Mouse (Mus musculus) Muller cell, postnatal 12 days (primary cell): Measurements from ENCODE around the gene Chmp4b.

Source experiments
- DNase-seq: peaks from one replicate; pipeline ENCODE4 v3.0.0-alpha.2; 2015; ENCODE audit errors: inconsistent ontology term

The Chmp4b gene

DNA sequence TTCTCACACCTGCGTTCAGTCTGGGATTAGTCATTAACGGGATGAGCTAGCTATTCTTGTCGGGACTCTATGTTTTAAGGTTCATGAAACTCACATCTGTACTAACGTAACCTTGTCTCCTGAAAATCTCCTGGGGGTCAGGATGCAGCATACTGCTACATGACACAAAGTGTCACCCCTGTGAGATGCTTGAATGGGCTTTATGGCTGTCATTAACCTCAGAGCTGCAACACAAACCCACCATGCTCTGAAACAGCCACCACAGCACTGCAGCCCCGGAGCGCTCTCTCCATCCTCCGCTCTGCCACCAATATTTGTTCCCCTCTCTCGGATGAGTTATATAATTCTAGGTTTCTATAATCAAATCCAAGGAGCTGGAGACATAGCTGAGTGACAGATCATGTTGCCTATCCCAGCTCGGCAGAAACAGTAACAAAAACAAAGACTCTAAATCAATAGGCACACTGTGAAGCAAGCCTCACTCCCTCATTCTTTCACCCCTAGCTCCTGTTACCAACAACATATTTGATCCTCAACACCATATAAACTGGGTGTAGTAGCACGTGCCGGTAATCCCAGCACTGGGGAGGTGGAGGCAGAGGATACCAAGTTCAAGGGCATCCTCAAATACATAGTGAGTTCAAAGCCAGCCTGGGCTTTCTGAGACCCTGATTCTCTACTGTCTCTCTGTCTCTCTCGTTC lies 67.5 kb downstream of the Chmp4b start:
- DNase-seq: no peak

DNA sequence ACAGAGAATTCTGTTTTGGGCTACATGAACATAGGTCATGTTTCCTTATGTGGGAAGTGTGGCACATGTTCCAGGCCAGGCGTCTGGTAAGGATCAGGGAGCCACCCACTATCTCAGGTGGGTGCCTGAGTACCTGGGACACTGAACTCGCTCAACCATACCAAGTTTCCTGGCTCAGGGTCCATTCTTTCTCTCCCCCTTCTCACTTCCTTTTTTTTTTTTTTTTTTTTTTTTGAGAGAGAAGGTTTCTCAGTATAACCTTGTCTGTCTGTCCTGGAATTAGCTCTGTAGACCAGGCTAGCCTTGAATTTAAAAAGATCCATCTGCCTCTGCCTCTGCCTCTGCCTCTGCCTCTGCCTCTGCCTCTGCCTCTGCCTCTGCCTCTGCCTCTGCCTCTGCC lies 68.8 kb downstream of the Chmp4b start:
- DNase-seq: no peak

DNA sequence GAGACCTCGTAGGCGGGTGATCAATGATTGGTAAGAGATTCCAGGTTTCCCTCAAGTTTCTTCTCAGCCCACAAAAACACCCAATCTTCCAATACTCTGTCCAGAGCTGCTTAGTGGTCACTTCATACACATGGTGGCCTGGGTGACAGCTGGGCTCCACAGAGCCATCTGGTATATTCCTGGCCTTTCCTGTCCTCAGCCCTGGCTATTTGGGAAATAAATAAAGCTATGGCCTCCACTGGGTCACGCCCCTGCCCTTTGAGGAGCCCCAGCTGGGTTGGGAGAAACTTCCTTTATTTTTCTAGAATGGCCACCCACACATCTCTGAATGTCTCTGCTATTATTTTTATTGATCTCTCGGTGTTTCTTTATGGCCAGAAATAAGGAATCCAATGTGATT lies 72.0 kb downstream of the Chmp4b start:
- DNase-seq: no peak

DNA sequence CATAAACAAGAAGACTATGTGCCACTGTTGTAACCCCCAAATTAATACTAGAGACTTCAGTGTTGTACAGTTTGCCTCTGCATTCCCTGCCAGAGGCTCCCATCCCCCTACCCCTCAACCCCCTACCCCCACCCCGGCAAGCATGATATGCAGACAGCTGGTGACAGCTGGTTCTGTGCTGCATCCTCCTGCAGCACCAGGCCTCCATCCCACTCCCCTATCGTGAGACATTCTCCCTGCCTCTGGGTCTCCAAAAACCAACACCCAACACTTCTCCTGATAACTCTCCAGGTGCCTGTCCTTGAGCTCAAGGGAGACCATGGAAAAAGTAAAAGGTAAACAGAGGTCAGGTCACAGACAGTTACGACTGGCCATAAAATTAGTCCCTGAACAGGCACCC lies 78.2 kb downstream of the Chmp4b start:
- DNase-seq: no peak

DNA sequence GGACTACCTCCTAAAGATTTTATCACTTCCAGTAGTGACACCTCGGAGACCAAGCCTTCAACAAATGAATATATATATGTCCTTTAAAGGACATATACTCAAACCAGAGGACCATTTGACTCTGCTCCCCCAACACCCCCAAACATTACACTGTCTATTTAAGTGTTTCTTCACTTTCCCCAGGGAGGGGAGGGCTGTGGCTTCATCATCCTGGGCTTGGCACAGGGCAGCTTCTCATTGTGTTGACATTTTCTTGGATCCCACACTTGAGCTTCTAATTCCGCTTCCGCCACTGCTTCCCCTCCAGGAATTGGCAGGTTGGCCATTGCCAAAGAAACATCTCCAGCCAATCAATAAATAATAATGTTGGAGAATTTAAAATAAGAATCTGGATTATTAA lies 79.3 kb downstream of the Chmp4b start:
- DNase-seq: no peak

DNA sequence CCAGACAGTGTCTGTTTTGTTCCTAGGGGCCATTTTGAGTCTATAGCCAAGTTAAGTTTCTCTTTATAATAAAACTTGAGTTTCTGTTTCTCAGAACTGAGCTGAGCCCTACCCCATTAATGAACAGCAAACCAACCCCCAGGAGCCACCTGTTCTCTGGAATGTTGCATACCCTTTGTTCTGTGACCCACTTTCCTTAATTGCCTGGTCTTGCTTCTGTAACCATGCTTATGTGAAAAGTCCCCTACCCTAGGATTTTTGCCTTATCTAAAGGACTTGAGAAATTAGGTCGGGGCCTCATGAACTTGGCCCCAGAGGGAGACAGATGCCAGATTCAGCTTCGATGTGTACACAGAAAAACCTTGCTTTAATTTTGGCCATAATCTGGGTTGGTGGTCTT lies 80.4 kb downstream of the Chmp4b start:
- DNase-seq: peak; percentile 27

GRCm38 (mm10) chr2:154732503-154733141 lies 81.1 kb downstream of the Chmp4b start:
- peak; percentile 68 for DNase-seq

- no peak for DNase-seq
Observed at GRCm38 (mm10) chr2:154734977-154735376, 83.5 kb downstream of the Chmp4b start.

DNA sequence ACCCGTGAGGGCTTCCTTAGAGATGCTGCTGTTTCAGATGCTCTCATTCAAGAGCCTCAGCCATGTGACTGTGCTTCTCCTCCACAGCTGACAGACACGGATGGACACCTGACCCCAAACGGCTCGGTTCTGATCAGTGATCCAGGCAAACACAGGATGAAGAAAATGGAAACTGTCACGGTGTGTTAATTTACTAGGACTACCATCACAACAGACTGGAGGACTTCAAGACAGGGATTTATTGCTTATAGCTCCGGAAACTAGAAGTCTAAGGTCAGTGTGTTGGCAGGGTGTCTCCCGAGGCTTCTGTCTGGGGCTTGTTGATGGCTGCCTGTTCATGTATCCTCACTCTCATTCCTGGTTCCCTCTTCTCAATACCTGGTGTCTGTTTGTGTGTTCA lies 83.9 kb downstream of the Chmp4b start:
- no peak for DNase-seq

GRCm38 (mm10) chr2:154735986-154736385 lies 84.5 kb downstream of the Chmp4b start:
- DNase-seq: no peak

DNA sequence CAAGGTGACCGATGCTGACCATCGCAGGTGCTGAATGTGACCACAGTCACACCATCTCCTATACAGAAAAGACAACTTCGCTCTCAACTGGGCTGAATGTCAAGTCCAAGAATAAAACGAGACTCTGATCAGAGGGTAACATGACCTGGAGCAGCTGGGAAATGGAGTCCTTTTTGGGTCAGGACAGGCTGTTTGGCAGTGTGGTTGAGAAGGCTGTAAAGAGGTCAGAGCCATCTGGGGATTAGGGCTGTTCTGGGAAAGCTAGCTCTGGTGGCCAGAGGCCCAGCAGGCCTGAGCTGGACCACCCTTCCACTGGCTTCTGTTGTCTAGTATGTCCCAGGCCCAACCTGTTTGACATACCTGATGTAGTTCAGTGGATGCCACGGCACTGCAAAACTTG lies 87.1 kb downstream of the Chmp4b start:
- DNase-seq: no peak

GRCm38 (mm10) chr2:154742911-154743819 lies 91.7 kb downstream of the Chmp4b start:
- DNase-seq: no peak

DNA sequence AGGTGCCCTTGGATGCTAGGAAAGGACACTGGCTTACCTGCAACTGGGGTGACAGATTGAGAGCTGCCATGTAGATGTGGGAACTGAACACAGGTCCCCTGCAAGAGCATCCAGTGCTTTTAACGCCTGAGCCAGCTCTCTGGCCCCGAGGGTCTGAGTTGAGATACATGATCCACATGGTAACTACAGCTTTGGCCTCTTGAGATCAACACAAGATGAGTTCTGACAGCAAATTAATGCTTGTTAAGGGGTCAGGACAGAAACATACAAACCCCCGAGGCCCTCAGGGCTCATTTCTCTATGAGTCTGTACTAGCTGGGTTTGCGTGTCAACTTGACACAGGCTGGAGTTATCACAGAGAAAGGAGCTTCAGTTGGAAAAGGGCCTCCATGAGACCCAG lies 92.4 kb downstream of the Chmp4b start:
- DNase-seq: no peak
